21 mouse cellular contexts compared by ENCODE assay signal in genomic region chr16:82711161-82711560, GRCm38 (mm10).
A peak's percentile ranks its signal among the peaks of the same experiment; 100 is the strongest.
DNase-seq lines count a peak whose midpoint lies in the region; ATAC-seq and TF ChIP-seq lines count a peak whose summit lies in the region.
"Had no signal": no experiment of that assay in that cellular context is flagged by ENCODE, and none has a peak within 500 bp of the region (broad histone marks: within the 10 kb centered on the region; RNA-seq: fewer than 3 reads in every experiment).

No protein-coding gene starts in this region.

- H3K27ac ChIP-seq in hindbrain, postnatal 0 days = no peak overlapping the region
- no peak overlapping the region for H3K27ac ChIP-seq in hindbrain, embryonic 12.5 days
- no peak overlapping the region for H3K27ac ChIP-seq in forebrain, embryonic 14.5 days (ENCODE audit: low read depth, low read length)
- H3K27ac ChIP-seq: limb, embryonic 13.5 days; liver, embryonic 13.5 days; lung, embryonic 15.5 days; macrophage; midbrain, embryonic 10.5 days; neural tube, embryonic 12.5 days had no signal

- H3K27me3 ChIP-seq in hindbrain, postnatal 0 days (ENCODE audit: insufficient read depth, low read length) = no peaks in the 10 kb centered on the region
- H3K27me3 ChIP-seq in hindbrain, embryonic 12.5 days = no peaks in the 10 kb centered on the region
- no peaks in the 10 kb centered on the region for H3K27me3 ChIP-seq in forebrain, embryonic 14.5 days (replicated peaks; ENCODE audit: control insufficient read depth, insufficient read depth, low read length)
- H3K27me3 ChIP-seq: CH12.LX; heart, embryonic 12.5 days; limb, embryonic 13.5 days; liver, embryonic 13.5 days; lung, embryonic 15.5 days; neural tube, embryonic 12.5 days had no signal

- H3K4me2 ChIP-seq in hindbrain, postnatal 0 days (ENCODE audit: low read depth, low read length) = no peak overlapping the region
- no peak overlapping the region for H3K4me2 ChIP-seq in hindbrain, embryonic 12.5 days (replicated peaks)
- H3K4me2 ChIP-seq in forebrain, embryonic 14.5 days (ENCODE audit: low read length) = no peak overlapping the region
- H3K4me2 ChIP-seq: heart, embryonic 12.5 days; limb, embryonic 13.5 days; liver, embryonic 13.5 days; lung, embryonic 15.5 days; neural tube, embryonic 12.5 days had no signal

- no peaks in the 10 kb centered on the region for H3K36me3 ChIP-seq in hindbrain, postnatal 0 days (ENCODE audit: insufficient read depth, low read length)
- H3K36me3 ChIP-seq in hindbrain, embryonic 12.5 days = no peaks in the 10 kb centered on the region
- no peaks in the 10 kb centered on the region for H3K36me3 ChIP-seq in forebrain, embryonic 14.5 days (ENCODE audit: control insufficient read depth, insufficient read depth, low read length)
- H3K36me3 ChIP-seq: heart, embryonic 12.5 days; limb, embryonic 13.5 days; liver, embryonic 13.5 days; lung, embryonic 15.5 days; midbrain, embryonic 10.5 days; neural tube, embryonic 12.5 days had no signal

- peak; percentile 23 for DNase-seq in hindbrain, postnatal 0 days (ENCODE audit: low spot score)
- DNase-seq in brain, adult 2 months (ENCODE audit: low read depth, low spot score) = peak; percentile 91
- peak; percentile 70 to 71 for DNase-seq in cerebellum, adult 18-20 months
- peak; percentile 68 to 77 for DNase-seq in cerebellum, postnatal 25 days
- no peak for DNase-seq in embryo, embryonic 11 days
- DNase-seq in forebrain, embryonic 14.5 days (ENCODE audit: low spot score) = no peak
- DNase-seq: adrenal gland, postnatal 36 days; gastrocnemius, postnatal 10 days; heart, adult 11 months; kidney, adult 11 months; liver, embryonic 13.5 days; right cerebral cortex, postnatal 25 days; thymus, postnatal 4 days had no signal

- H3K9ac ChIP-seq in hindbrain, postnatal 0 days (replicated peaks; ENCODE audit: low read length) = no peak overlapping the region
- no peak overlapping the region for H3K9ac ChIP-seq in hindbrain, embryonic 12.5 days
- no peak overlapping the region for H3K9ac ChIP-seq in forebrain, embryonic 14.5 days (ENCODE audit: low read length)
- H3K9ac ChIP-seq: heart, embryonic 12.5 days; limb, embryonic 13.5 days; liver, embryonic 13.5 days; lung, embryonic 15.5 days; neural tube, embryonic 12.5 days had no signal

- no peak overlapping the region for H3K4me3 ChIP-seq in hindbrain, postnatal 0 days (ENCODE audit: low read length)
- no peak overlapping the region for H3K4me3 ChIP-seq in hindbrain, embryonic 12.5 days
- H3K4me3 ChIP-seq in forebrain, embryonic 14.5 days (ENCODE audit: low read depth, low read length) = no peak overlapping the region
- H3K4me3 ChIP-seq: heart, embryonic 12.5 days; limb, embryonic 13.5 days; liver, embryonic 13.5 days; lung, embryonic 15.5 days; midbrain, embryonic 10.5 days; neural tube, embryonic 12.5 days had no signal

- H3K4me1 ChIP-seq in hindbrain, postnatal 0 days (ENCODE audit: insufficient read depth, low read length) = no peaks in the 10 kb centered on the region
- no peaks in the 10 kb centered on the region for H3K4me1 ChIP-seq in hindbrain, embryonic 12.5 days
- no peaks in the 10 kb centered on the region for H3K4me1 ChIP-seq in forebrain, embryonic 14.5 days (ENCODE audit: control insufficient read depth, insufficient read depth, low read length)
- H3K4me1 ChIP-seq: heart, embryonic 12.5 days; limb, embryonic 13.5 days; liver, embryonic 13.5 days; lung, embryonic 15.5 days; midbrain, embryonic 10.5 days; neural tube, embryonic 12.5 days had no signal

- TF ChIP-seq CTCF in hindbrain, postnatal 0 days (IDR thresholded peaks at IDR 0.05; ENCODE audit: low read depth) = no peak

- no peak for ATAC-seq in hindbrain, postnatal 0 days
- no peak for ATAC-seq in hindbrain, embryonic 12.5 days (ENCODE audit: low FRiP score)
- ATAC-seq in forebrain, embryonic 14.5 days = no peak

- H3K9me3 ChIP-seq in hindbrain, postnatal 0 days (ENCODE audit: low read length) = no peaks in the 10 kb centered on the region
- H3K9me3 ChIP-seq in hindbrain, embryonic 12.5 days (replicated peaks) = no peaks in the 10 kb centered on the region
- H3K9me3 ChIP-seq in forebrain, embryonic 14.5 days (replicated peaks; ENCODE audit: control insufficient read depth, low read length) = no peaks in the 10 kb centered on the region
- H3K9me3 ChIP-seq: heart, embryonic 12.5 days; limb, embryonic 13.5 days; liver, embryonic 13.5 days; lung, embryonic 15.5 days; midbrain, embryonic 10.5 days; neural tube, embryonic 12.5 days had no signal

Comparison
In these comparisons a context has a peak if more than half of its experiments do, and no peak if none do; other contexts are left out.
1. DNase-seq: peak in hindbrain, postnatal 0 days (single experiment), brain, adult 2 months (single experiment), cerebellum, adult 18-20 months (2 of 2) and cerebellum, postnatal 25 days (2 of 2); none in embryo, embryonic 11 days (single experiment) and forebrain, embryonic 14.5 days (single experiment).